Mouse (Mus musculus) gastrocnemius, postnatal 14 days (tissue): ENCODE data around the gene Foxp3. TPM values are rescaled to one million over a fixed set of nuclear protein-coding genes. Genes with fewer than 3 reads are reported as not detected.

Source experiments
- DNase-seq: peaks from one replicate; pipeline ENCODE4 v3.0.0; 2021; ENCODE audit warnings: mixed read lengths
- intact Hi-C: fragments of 180-260 bp; cut with DNase I; formaldehyde crosslinking; loops from one replicate; pipeline ENCODE4 v1.15.1; 2025; ENCODE audit warnings: low total_unique reads
- long read RNA-seq, 2 experiments: library from polyadenylated mRNA; stranded (forward); transcript quantifications; one replicate each; pipeline ENCODE4 v2.0.0; 2021
- total RNA-seq, 2 experiments: library from RNA; stranded (reverse); gene quantifications; 2 replicates each; pipeline ENCODE4 v1.2.3; 2021

The Foxp3 gene
- total RNA-seq = under 1 TPM in 1 of 2 experiments, not detected in 1; 0.16 TPM
- long read RNA-seq, experiment 1 = 0 reads
- long read RNA-seq, experiment 2 = 0 reads

DNA sequence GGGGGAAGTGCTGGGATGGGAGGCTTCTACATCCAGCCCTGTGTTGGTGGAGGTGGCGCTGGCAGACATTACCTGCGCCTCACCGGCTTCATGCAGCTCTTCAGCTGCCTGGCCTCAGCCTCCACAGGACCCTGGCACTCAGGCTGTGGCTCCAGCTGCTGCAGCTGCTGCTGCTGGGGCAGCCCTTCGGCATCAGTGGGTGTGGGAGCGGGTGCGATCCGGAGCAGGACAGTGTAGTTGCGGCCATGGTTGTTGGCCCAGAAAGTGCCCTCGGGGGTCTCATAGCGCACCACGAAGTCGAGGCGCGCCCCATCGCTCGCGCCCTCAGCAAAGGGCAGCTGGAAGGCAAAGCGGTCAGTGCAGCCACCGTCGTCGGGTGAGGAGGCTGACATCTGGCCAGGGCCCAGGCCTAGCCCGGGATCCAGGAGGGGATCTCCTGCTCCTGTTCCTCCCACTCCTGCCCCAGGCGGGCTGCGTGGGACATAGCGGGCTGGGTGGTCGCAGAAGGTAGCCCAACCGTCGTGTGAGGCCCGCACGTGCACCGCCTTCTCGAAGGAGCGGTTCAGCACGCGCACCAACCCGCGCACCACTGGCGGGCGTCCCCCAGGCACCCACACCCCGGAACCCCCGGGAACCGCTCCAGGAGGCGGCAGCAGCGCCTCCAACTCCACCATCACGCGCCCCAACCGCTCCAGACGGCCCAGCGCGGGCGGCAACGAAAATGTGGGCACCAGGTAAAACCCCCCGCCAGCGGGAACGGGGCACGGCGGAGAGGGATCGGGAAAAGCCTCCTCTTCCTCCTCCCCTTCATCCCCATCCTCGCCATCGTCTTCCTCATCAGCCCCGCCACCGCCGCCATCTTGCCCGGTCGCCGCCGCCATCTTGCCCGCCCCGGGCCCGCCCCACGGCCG lies at the start of gene Foxp3:
Foxp3 (plus strand) TSS at position 469 of the 911 bp plus-strand sequence.
- peak; percentile 49 for DNase-seq
- intact Hi-C loops = no loop called here

DNA sequence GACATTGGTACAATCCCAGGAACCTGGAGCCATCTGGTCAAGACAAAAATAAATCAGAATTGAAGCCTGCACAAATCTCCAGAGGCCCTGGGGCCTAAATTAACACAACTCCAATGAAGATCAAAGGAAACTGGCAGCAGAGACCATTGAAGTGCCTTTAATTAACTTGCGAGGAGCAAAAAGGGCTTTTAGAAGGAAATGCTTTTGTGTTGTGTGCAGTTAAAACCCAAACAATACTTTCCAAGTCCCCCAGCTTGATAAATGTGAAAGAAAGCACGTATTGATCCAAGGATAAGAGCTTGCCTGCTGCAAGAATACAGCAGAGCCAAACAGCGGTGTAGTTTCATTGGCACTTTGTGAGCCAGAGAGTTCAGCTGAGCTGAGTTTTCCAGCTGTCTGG lies 48.5 kb upstream of the Foxp3 start:
- intact Hi-C loops = no loop called here

DNA sequence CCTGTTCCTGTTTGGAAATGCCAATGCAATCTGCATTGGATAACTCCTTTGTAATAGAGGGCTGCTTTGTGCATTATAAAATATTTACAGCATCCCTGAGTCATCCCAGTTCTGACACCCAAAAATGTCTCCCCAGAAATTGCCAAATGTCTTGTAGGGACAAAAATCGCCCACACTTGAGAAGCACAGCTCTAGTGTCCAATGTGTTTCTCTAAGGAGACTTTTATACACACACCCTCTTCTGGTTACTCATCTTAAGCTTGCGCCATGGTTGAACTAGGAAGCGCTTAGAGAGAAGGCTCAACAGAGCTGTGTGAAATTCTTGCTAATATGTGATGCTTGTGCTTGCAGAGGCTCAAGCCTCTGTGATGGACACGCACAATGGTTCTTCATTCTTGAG lies 20.0 kb upstream of the Foxp3 start:
- no peak for DNase-seq
- intact Hi-C loops = no loop called here

More for the DNA sequence above, 48.5 kb upstream of the Foxp3 start:
- DNase-seq = no peak

DNA sequence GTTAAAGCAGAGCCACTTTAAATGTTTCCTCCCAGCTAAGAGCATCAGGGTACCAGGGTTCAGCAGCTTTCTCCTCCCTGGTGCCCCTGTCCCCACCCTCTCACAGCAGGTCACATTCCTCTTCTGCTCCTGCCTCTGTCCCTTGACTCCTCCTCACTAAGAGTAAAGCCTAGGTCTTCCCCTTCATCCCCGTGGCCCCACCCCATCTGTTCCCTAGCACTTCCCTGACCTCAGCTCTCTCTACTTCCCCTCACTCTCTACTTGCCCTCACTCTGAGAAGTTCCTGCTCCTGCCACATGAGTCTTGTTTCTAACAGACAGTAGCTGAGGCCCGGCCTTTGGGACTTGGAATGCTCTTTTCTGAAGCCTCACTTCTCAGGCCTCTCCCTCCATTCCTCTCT lies 10.4 kb upstream of the Foxp3 start:
- intact Hi-C loops = no loop called here
- no peak for DNase-seq

DNA sequence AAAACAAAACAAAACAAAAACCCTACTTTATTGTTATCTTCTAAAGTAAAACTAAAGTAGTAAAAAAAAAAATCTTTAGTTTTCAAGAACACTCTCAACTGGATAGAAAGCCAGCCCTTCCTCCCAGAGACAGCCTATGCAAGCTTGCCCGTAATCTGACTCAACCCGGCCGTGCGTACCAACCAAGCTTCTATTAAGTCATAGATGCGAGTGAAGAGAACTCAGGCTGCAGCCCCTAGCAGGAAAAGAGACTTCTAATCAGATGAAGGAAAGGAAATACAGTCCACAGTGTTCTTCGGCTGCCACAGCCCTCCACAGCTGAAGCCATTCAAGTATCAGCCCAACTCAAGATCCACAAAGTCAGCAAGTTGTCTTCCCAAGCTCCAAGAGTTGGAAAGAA lies 7.1 kb upstream of the Foxp3 start:
- intact Hi-C loops = no loop called here
- DNase-seq = no peak

DNA sequence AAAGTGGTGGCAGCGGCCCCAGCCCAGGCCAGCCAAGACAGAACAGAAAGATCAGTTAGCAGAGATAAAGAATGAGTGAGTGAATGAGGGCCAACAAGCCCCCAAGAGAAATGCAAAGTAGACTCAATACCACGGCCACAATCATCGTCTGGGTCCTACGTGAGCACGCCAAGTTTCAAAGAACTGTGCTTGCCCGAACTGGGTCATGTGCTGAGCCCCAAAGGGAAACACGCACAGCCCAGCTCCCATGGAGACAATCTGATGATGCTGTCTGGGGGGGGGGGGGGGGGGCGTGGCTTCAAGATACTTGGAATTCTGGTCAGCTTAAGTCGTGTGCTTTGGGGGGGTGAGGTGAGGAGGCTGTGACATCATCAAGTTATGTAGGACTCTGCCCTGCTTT lies 6.0 kb upstream of the Foxp3 start:
- intact Hi-C loops = no loop called here
- DNase-seq = no peak

DNA sequence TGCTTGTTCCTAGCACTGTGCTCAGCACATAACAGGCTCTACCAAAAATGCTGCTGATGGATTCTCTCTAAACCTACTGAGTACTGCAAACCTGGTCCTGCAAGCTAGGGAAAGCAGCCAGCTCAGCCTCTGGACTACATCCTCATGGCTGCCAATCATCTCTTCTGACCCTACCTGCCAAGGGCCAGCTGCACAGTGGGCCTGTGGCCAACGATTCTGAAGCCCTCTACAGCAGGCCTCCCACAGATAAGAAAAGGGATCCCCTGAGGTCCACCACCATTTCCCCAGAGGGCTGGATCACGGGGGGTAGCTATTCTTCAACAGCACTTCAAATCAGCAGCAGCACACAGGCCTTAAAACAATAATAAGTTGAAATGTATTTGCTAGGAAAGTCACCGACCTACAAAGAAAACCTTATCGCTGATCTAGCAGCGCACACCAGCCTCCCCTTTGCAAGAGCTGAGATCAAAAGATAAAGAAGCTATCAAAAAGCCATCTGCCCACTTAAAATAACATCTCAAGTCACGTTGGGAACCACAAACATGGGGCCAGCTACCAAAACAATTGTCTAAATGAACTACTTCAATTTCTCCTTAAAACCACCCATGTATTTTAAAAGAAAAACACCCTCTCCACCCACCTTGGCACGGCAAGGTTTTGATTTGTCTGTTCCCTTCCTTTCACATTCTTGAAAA lies 2.8 kb upstream of the Foxp3 start:
- intact Hi-C loops = no loop called here
- DNase-seq = no peak

DNA sequence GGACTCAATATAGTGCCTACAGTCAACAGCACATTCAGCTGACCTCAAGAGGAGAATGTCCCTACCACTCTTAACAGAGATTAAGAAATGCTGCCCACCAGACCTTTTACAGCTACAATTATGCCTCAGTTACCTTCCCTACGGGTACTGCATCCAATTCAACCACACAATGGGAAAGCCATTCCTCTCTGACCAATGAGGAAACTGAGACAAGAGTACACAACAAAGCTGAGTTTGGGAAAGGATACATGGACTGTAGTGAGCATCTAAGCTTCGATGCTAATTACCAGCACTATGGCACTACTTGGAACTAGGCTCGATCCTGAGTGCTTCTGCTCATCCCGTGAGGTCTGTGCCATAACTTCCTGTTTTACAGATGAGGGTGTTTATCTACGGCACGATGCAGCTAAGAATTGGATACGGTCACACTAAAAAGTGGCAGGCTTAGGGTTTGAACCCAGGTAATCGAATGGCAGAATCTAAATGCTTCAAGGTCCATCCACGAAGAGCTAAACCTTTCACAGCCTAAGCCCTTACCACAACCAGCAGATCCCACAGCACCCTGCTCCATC lies 1.8 kb upstream of the Foxp3 start:
- intact Hi-C loops = no loop called here
- DNase-seq = no peak

DNA sequence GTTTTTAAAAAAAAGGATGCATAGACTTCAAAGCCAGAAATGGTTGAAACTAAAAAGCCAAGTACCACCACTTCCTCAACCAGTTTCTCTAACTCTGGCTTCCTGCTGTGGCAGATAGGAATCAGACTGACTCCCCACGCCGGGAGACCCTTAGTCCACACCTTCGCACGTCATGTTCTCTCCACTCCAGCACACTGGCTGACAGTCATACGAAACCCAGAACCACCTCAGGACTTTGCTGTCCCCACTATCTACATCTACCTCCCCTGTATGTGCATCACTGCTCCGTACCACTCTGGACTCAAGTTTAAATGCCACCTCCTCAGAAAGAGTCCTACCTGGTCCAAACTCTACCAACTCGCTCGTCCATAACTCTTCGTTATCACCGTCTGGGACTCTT lies 978 bp upstream of the Foxp3 start:
- no peak for DNase-seq

DNA sequence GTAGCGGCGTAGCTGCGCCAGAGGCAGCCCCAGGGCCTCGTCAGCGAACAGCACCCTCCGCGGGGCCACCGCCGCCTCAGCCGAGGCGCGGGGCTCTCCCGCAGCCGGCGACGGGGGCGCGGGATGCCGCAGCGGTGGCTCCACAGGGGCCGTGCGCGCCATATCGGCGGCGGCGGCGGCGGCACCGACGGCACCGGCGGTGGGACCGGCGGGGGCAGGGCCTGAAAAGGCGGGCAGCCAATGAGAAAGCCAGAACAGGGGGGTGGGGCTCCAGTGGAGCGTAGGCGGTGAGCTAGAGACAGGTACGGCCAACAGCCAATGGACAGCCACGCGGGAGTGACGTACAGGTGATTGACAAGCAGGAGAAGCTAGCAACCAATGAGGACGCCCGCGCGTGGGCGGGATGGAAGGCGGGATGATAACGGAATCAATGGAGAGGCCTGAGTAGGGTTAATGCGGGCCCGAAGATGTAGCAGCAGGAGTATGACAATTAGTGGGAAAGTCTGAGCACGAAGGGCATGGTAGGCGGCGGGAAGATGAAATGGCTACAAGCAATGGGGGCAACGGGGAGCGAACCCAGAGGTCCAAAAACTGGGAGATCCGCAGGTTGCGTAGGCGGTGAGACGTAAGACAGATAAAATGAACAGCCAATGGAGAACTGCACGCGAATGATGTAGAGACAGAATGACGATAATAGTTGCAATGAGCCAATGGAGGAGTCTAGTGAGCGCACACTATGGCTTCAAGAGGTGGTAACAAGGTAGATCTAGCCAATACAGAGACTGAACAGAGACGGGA lies 842 bp downstream of the Foxp3 start, which contains the start of gene Ppp1r3f:
Ppp1r3f (minus strand) TSS at position 197 of the 798 bp plus-strand sequence.
- DNase-seq = peak; percentile 92
- intact Hi-C loops = no loop called here

More for the DNA sequence above, 978 bp upstream of the Foxp3 start:
- intact Hi-C loops = no loop called here

DNA sequence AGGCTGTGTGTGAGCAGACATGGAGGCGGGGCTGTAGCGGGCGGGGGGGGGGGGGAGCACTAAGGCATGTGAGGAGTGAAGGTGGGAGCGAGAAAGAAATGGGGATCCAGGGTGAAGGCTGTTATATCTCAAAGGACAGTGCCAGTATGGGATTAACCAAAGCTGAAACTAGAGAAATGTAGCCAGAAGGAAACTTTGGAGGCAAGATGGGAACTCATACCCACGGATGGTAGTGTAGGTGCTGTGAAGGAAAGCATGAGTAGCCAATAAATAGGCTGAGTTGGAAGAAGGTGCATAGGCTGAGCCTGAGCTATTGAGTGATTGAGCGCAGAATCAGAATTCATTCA lies 1.4 kb downstream of the Foxp3 start:
- DNase-seq = no peak
- intact Hi-C loops = no loop called here

DNA sequence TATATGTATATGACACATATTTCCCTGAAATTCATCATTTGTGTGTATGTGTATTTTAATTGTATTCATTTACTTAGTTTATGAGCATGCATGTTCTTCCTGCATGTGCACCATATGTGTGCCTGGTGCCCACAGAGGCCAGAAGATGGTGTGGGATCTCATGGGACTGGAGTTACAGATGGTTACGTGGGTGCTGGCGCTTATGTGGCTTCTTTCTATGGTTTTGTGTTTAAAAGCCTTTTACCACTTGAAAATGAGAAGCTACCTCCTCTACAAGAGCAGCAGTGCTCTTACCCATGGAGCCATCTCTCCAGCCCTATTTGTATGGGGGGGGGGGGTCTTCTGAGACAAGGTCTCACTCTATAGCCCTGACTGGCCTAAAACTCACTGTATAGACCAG lies 7.7 kb downstream of the Foxp3 start:
- intact Hi-C loops = no loop called here
- no peak for DNase-seq

DNA sequence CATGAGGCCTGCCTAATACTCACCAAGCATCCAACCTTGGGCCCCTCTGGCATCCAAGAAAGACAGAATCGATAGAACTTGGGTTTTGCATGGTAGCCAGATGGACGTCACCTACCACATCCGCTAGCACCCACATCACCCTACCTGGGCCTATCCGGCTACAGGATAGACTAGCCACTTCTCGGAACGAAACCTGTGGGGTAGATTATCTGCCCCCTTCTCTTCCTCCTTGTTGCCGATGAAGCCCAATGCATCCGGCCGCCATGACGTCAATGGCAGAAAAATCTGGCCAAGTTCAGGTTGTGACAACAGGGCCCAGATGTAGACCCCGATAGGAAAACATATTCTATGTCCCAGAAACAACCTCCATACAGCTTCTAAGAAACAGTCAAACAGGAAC lies 10.4 kb downstream of the Foxp3 start:
- no peak for DNase-seq
- intact Hi-C loops = no loop called here

DNA sequence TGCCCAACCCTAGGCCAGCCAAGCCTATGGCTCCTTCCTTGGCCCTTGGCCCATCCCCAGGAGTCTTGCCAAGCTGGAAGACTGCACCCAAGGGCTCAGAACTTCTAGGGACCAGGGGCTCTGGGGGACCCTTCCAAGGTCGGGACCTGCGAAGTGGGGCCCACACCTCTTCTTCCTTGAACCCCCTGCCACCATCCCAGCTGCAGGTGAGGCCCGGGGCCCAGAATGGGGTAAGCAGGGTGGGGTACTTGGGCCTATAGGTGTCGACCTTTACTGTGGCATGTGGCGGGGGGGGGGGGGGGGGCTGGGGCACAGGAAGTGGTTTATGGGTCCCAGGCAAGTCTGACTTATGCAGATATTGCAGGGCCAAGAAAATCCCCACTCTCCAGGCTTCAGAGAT lies 12.9 kb downstream of the Foxp3 start:
- intact Hi-C loops = no loop called here
- no peak for DNase-seq

DNA sequence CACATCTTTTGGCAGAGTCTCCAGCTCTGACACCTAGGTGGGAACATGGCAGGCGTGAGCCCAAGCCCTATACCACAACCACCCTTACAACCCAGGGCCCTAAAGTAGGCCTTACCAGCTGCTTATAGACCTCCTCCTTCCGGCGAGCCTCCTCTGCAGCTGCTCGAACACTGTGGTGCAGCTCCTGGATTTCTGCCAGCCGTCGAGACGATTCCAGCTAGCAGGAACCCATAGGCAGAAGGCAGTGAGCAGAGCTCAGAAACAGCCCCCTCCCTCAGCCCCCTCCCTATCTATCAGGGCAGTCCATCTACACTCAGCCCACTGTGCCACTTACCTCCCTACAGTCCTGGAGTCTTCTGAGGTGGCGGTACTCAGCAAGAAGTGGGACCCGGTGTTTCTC lies 21.9 kb downstream of the Foxp3 start:
- no peak for DNase-seq
- intact Hi-C loops = no loop called here

DNA sequence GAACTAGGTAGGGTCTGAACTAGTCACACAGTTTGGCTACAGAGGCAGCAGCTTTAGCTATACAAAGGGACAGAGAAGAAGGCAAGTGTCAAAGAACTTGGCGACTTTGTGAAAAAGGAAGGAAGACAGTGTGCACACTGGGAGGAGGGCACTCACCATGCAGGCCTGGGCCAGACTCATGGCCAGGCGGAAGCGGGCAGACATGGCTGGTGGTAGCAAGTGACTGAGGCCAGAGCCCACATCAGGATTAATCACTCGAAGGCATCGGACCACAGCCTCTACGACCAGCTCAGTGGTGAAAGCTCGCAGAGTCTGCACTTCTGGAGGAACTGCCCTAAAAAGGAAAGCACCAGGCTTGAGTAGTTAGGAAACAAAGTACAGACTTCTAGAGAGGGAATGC lies 30.6 kb downstream of the Foxp3 start:
- intact Hi-C loops = no loop called here
- DNase-seq = no peak

DNA sequence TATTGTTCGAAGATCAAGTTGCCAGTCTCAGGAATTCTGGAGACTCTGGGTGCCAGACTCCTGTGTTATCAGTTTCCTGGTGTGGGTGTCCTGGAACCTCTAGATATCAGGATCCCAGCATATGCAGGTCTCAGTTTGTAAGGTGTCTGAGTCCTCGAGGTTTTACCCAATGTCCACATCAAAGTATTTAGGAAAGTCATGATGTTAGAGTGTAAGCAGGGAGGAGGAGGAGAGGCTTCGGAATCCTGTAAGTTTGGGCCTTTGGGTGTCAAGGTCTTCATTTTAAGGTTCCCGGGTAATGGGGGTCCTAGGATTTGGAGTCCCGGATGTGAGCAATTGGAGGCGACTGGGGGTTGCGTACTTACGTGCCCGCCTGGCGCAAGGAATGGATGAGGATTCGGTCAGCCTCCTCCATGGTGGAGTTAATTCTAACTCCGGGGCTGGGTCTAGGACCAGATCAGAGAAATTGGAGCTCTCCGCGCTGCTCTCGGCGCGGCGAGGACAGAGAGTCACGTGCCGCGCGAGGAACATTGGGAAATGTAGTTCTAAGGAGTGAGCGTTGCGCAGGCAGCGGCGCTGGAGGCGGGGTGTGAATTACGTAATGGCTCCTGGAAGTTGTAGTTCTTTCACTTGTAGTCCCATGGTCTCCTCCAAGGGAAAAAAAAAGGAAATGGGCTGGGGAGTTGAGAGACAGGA lies 31.6 kb downstream of the Foxp3 start, which contains the start of gene Ccdc22:
Ccdc22 (minus strand) TSS at position 639 of the 696 bp plus-strand sequence.
- intact Hi-C loops = no loop called here

DNA sequence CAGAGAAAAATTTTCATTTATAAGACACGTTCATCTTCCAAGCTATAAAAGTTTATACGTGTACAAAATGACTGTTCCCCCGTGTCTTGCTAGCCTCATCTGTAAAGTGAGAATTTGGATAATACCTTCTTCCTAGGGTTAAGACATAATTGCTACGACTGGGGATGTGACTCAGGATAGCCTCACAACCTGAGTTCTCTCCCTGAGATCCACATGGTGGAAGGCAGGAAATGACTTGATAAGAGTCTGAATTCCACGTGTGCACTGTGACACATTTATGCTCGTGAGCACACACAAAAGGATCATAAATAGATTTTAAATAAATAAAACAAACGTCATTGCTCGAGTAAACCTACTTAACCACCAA lies 32.1 kb downstream of the Foxp3 start:
- no peak for DNase-seq
- intact Hi-C loops = no loop called here

More for the DNA sequence above, 31.6 kb downstream of the Foxp3 start, which contains the start of gene Ccdc22:
- DNase-seq = peak; percentile 82

DNA sequence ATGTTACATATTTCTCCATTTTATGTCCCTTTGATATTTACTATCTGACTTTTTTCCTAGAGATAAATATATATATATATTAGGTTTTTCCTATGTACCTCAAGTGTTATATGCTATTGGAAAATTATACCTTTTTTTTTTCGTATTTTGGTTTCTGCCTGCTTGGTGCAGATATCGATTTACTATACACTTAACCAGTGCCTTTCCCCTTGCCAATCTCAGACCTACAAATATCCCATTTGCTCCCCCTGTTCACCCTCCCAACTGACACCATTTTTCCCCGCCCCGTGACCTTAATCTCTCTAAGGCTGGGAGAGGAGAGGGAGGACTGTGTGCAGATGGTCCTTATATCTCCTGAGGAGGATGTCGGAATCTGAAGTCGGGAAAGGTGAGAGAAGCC lies 33.3 kb downstream of the Foxp3 start, which contains the start of gene Cacna1f:
Cacna1f (plus strand) TSS at position 301 of the 400 bp plus-strand sequence.
- intact Hi-C loops = no loop called here
- DNase-seq = no peak
